Mouse (Mus musculus): ENCODE results near the gene Olfr329-ps. TPM values are rescaled to one million over a fixed set of nuclear protein-coding genes. Genes with fewer than 3 reads are reported as not detected.
"Not testable (repeated sequence)": the region's sequence is repeated elsewhere in the genome, so short reads cannot be mapped to it uniquely, and the experiment has no call there.

Gene Olfr329-ps
- polyA plus RNA-seq (2015; fragmentation: Nextera tagmentation; extraction: Ambion mirVana): not detected in 2 replicates

DNA sequence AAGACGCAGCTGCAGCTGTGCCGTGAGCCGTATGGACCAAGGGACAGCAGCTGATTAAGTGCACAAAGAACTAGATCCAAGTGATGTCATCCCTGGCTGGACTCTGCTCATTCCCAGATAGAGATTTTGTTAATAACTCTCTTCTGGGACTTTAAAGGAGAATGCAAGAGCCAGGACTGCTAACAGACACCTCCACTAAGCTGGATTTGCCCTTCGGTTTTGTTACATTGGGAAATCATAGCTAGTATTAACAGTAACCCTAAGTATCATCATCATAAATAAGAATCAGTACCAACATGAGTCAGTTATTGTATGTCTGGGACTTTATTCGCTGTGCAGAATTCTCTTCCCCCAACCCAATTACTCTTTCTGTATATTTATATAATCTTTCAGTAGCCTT is at the start of gene Olfr329-ps:
Olfr329-ps (minus strand) TSS at position 101 of the 400 bp plus-strand sequence.
- ATAC-seq (replicated peaks): no peak
- WGBS: 79% methylated on average over 5 of the region's 5 CpGs
- Histone ChIP-seq H3K36me3 (replicated peaks) (no peaks in the 10 kb centered on the region), H3K9ac (no peak within 1 kb of the TSS), H3K27me3 (replicated peaks) (no peaks in the 10 kb centered on the region), H3K9me3 (no peaks in the 10 kb centered on the region), H3K4me2 (no peak within 1 kb of the TSS), H3K4me3 (no peak within 1 kb of the TSS), H3K4me1 (no peaks in the 10 kb centered on the region), H3K27ac (no peak within 1 kb of the TSS)

DNA sequence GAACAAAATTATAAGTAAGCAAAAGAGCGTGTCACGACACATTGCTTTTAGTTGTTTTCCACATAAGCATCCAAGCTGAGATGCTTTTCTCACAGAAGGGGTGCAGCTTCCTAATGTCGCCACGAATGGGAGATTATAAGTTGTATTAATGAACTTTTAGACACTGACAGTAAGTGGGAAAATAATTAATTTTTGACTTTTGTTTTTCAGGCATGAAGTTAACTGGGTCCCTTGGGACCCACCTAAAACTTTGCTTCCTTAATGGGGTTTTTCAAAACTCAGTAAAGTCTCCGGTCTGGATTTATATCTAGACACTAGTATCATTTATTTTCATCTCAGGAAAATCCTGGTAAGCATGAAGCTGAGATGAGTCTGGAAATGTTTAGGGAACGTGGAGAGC is 48.6 kb upstream of the Olfr329-ps start, which contains the start of gene Olfr324:
Olfr324 (plus strand) TSS at position 301 of the 400 bp plus-strand sequence.
- Histone ChIP-seq H3K9ac (no peak within 1 kb of the TSS), H3K4me1 (no peaks in the 10 kb centered on the region), H3K27ac (no peak within 1 kb of the TSS), H3K27me3 (replicated peaks) (no peaks in the 10 kb centered on the region), H3K4me2 (no peak within 1 kb of the TSS), H3K4me3 (no peak within 1 kb of the TSS), H3K36me3 (replicated peaks) (no peaks in the 10 kb centered on the region), H3K9me3 (no peaks in the 10 kb centered on the region)
- no peak for ATAC-seq (replicated peaks)
- WGBS: 85% methylated on average over 6 of the region's 6 CpGs

GRCm38 (mm10) chr11:58588620-58589250 is 42.5 kb upstream of the Olfr329-ps start:
- Histone ChIP-seq H3K36me3 (replicated peaks) (no peaks in the 10 kb centered on the region), H3K4me2 (no peak overlapping the region), H3K4me1 (no peaks in the 10 kb centered on the region), H3K27ac (no peak overlapping the region), H3K9ac (no peak overlapping the region), H3K9me3 (no peaks in the 10 kb centered on the region), H3K4me3 (no peak overlapping the region), H3K27me3 (replicated peaks) (no peaks in the 10 kb centered on the region)
- ATAC-seq (replicated peaks): no peak
- 59% methylated on average over 3 of the region's 3 CpGs for WGBS

GRCm38 (mm10) chr11:58587898-58588348 is 41.7 kb upstream of the Olfr329-ps start:
- WGBS: 62% methylated on average over 7 of the region's 7 CpGs
- no peaks in the 10 kb centered on the region for H3K4me1 ChIP-seq
- H3K36me3 ChIP-seq (replicated peaks): no peaks in the 10 kb centered on the region
- no peak overlapping the region for H3K9ac ChIP-seq
- no peak overlapping the region for H3K4me2 ChIP-seq
- H3K9me3 ChIP-seq: no peaks in the 10 kb centered on the region
- no peak overlapping the region for H3K4me3 ChIP-seq
- ATAC-seq (replicated peaks): no peak
- no peaks in the 10 kb centered on the region for H3K27me3 ChIP-seq (replicated peaks)
- H3K27ac ChIP-seq: no peak overlapping the region

- H3K9me3 ChIP-seq: no peaks in the 10 kb centered on the region
- no peak overlapping the region for H3K27ac ChIP-seq
- H3K9ac ChIP-seq: no peak overlapping the region
- no peaks in the 10 kb centered on the region for H3K36me3 ChIP-seq (replicated peaks)
- H3K27me3 ChIP-seq (replicated peaks): no peaks in the 10 kb centered on the region
- no peak overlapping the region for H3K4me3 ChIP-seq
- no peaks in the 10 kb centered on the region for H3K4me1 ChIP-seq
- no peak for ATAC-seq (replicated peaks)
- no peak overlapping the region for H3K4me2 ChIP-seq
- 82% methylated on average over 8 of the region's 8 CpGs for WGBS
These were observed 32.4 kb upstream of the Olfr329-ps start for GRCm38 (mm10) chr11:58578636-58579035.

- H3K36me3 ChIP-seq (replicated peaks): no peaks in the 10 kb centered on the region
- no peaks in the 10 kb centered on the region for H3K27me3 ChIP-seq (replicated peaks)
- no peak within 1 kb of the TSS for H3K4me2 ChIP-seq
- no peaks in the 10 kb centered on the region for H3K9me3 ChIP-seq
- WGBS: 84% methylated on average over 1 of the region's 1 CpGs
- H3K9ac ChIP-seq: no peak within 1 kb of the TSS
- H3K4me1 ChIP-seq: no peaks in the 10 kb centered on the region
- no peak within 1 kb of the TSS for H3K4me3 ChIP-seq
- no peak within 1 kb of the TSS for H3K27ac ChIP-seq
- ATAC-seq (replicated peaks): no peak
These were observed 31.2 kb upstream of the Olfr329-ps start, which contains the start of gene Olfr325 for GRCm38 (mm10) chr11:58577430-58577829. TSS of gene Olfr325 (plus strand) at chr11:58577730.

DNA sequence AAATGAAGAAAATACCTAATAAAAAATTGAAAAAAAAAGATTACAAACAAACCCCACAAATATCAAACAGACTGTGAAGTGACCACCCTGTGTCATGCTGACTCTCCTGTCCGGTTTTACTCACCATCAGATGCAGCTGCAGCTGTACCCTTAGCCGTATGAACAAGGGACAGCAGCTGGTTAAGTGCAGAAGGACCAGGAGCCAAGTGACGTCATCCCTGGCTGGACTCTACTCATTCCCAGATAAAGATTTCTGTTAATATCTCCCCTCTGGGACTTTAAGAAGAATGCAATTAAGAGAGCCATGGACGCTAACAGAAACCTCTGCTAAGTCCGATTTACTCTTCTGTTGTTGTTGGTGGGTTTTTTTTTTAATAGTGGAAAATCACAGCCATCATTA is 24.2 kb upstream of the Olfr329-ps start, which contains the start of gene Olfr224:
Olfr224 (minus strand) TSS at position 149 of the 400 bp plus-strand sequence.
- no peaks in the 10 kb centered on the region for H3K9me3 ChIP-seq
- no peaks in the 10 kb centered on the region for H3K36me3 ChIP-seq (replicated peaks)
- ATAC-seq (replicated peaks): no peak
- no peak within 1 kb of the TSS for H3K9ac ChIP-seq
- 75% methylated on average over 5 of the region's 5 CpGs for WGBS
- no peaks in the 10 kb centered on the region for H3K27me3 ChIP-seq (replicated peaks)
- no peak within 1 kb of the TSS for H3K4me3 ChIP-seq
- H3K4me2 ChIP-seq: no peak within 1 kb of the TSS
- no peak within 1 kb of the TSS for H3K27ac ChIP-seq
- H3K4me1 ChIP-seq: no peaks in the 10 kb centered on the region

DNA sequence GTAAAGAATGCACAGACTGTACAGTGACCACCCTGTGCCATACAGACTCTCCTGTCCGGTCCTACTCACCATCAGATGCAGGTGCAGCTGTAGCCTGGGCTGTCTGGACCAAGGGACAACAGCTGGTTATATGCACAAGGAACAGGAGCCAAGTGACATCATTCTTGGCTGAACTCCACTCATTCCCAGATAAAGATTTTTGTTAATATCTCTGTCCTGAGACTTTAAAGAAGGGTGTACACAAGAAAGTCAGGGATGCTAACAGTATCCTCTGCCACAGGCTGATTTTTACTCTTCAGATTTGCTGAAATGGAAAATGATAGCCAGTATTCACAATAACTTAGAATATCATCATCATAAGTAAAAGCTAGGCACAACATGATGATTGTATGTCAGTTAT is 9.3 kb upstream of the Olfr329-ps start, which contains the start of gene Olfr328:
Olfr328 (minus strand) TSS at position 101 of the 400 bp plus-strand sequence.
- Histone ChIP-seq H3K9ac (no peak within 1 kb of the TSS), H3K9me3 (no peaks in the 10 kb centered on the region), H3K27me3 (replicated peaks) (no peaks in the 10 kb centered on the region), H3K36me3 (replicated peaks) (no peaks in the 10 kb centered on the region), H3K4me1 (no peaks in the 10 kb centered on the region), H3K4me3 (no peak within 1 kb of the TSS), H3K27ac (no peak within 1 kb of the TSS), H3K4me2 (no peak within 1 kb of the TSS)
- no peak for ATAC-seq (replicated peaks)
- WGBS: 74% methylated on average over 1 of the region's 1 CpGs

GRCm38 (mm10) chr11:58534736-58535135 is 11.5 kb downstream of the Olfr329-ps start, which contains the start of gene Olfr330:
TSS of gene Olfr330 (minus strand) at chr11:58534836.
- not testable (repeated sequence) for H3K27ac ChIP-seq; H3K4me1 ChIP-seq; H3K27me3 ChIP-seq (replicated peaks); ATAC-seq (replicated peaks); H3K4me3 ChIP-seq; H3K9me3 ChIP-seq; H3K36me3 ChIP-seq (replicated peaks); H3K9ac ChIP-seq; H3K4me2 ChIP-seq

GRCm38 (mm10) chr11:58519756-58520155 is 26.5 kb downstream of the Olfr329-ps start:
- H3K27me3 ChIP-seq (replicated peaks); H3K4me2 ChIP-seq; H3K27ac ChIP-seq; ATAC-seq (replicated peaks); H3K4me1 ChIP-seq; H3K9ac ChIP-seq; H3K4me3 ChIP-seq; H3K36me3 ChIP-seq (replicated peaks); H3K9me3 ChIP-seq: not testable (repeated sequence)
- 90% methylated on average over 7 of the region's 9 CpGs for WGBS

- not testable (repeated sequence) for H3K27me3 ChIP-seq (replicated peaks); ATAC-seq (replicated peaks)
- WGBS: 96% methylated on average over 17 of the region's 18 CpGs
These were observed 27.3 kb downstream of the Olfr329-ps start for GRCm38 (mm10) chr11:58518916-58519315.

DNA sequence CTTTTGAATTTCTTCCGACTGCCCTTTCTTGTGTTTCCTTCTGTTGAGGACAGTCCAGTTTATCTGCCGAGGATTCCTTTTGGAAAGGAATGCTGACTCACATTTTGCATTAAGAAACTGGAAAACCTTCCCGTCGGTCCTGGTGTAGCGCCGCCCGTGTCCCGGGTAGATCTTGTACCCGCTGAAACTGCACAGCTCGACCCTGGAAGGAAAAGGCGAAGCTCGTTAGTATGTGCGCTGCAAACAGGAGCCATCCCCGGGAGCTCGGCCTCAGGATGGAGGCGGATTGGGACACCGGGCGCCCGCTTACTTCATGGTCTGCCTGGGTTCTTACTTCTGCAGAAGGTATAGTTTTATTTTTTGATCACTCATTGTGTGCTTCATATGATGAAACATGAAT is 37.2 kb downstream of the Olfr329-ps start:
- not testable (repeated sequence) for H3K36me3 ChIP-seq (replicated peaks); H3K4me3 ChIP-seq; H3K27ac ChIP-seq; H3K27me3 ChIP-seq (replicated peaks); H3K9me3 ChIP-seq; H3K4me2 ChIP-seq; H3K4me1 ChIP-seq; ATAC-seq (replicated peaks); H3K9ac ChIP-seq
- WGBS: 87% methylated on average over 19 of the region's 19 CpGs

More at GRCm38 (mm10) chr11:58518916-58519315, 27.3 kb downstream of the Olfr329-ps start:
- H3K9me3 ChIP-seq; H3K4me1 ChIP-seq; H3K9ac ChIP-seq; H3K4me3 ChIP-seq; H3K36me3 ChIP-seq (replicated peaks); H3K27ac ChIP-seq; H3K4me2 ChIP-seq: not testable (repeated sequence)

- not testable (repeated sequence) for H3K9ac ChIP-seq; H3K9me3 ChIP-seq; H3K36me3 ChIP-seq (replicated peaks); H3K4me1 ChIP-seq; H3K27ac ChIP-seq; H3K27me3 ChIP-seq (replicated peaks); ATAC-seq (replicated peaks); H3K4me3 ChIP-seq; H3K4me2 ChIP-seq
These were observed 43.8 kb downstream of the Olfr329-ps start, which contains the start of gene Olfr331 for GRCm38 (mm10) chr11:58502472-58502871. TSS of gene Olfr331 (minus strand) at chr11:58502572.
